Mouse (Mus musculus) liver, embryonic 16.5 days (tissue): ENCODE data around the gene Spata33. TPM values are rescaled to one million over a fixed set of nuclear protein-coding genes. Genes with fewer than 3 reads are reported as not detected.

ENCODE experiments used
- ATAC-seq: fragments of 200-750 bp; cut with Nextera tagmentation; 2 replicates; pipeline ENCODE4 v1.8.0; 2017; ENCODE audit warnings: low read depth, mild to moderate bottlenecking, moderate number of reproducible peaks, moderate library complexity
- H3K27ac ChIP-seq: fragments of 300-500 bp; sonication (generic); 2 replicates; pipeline ENCODE4 v1.5.1; 2014; ENCODE audit warnings: mild to moderate bottlenecking, low read length
- H3K27me3 ChIP-seq: fragments of 300-500 bp; sonication (generic); 2 replicates; pipeline ENCODE4 v1.6.1; 2014; ENCODE audit warnings: low read depth, low read length, mixed read lengths; ENCODE audit not compliant: control insufficient read depth, insufficient read depth
- H3K36me3 ChIP-seq: fragments of 300-500 bp; sonication (generic); 2 replicates; pipeline ENCODE4 v1.6.1; 2014; ENCODE audit warnings: mild to moderate bottlenecking; ENCODE audit not compliant: control insufficient read depth, insufficient read depth
- H3K4me1 ChIP-seq: fragments of 300-500 bp; sonication (generic); 2 replicates; pipeline ENCODE4 v1.6.1; 2014; ENCODE audit warnings: low read depth, low read length, mixed read lengths; ENCODE audit not compliant: control insufficient read depth
- H3K4me2 ChIP-seq: fragments of 300-500 bp; sonication (generic); 2 replicates; pipeline ENCODE4 v1.6.1; 2014; ENCODE audit warnings: low read depth, low read length, mixed read lengths
- H3K4me3 ChIP-seq: fragments of 300-500 bp; sonication (generic); 2 replicates; pipeline ENCODE4 v1.5.1; 2014; ENCODE audit warnings: low read depth, mild to moderate bottlenecking, low read length
- H3K9ac ChIP-seq: fragments of 300-500 bp; sonication (generic); 2 replicates; pipeline ENCODE4 v1.6.1; 2014; ENCODE audit warnings: low read depth, low read length
- H3K9me3 ChIP-seq: fragments of 300-500 bp; sonication (generic); replicated peaks from 2 replicates; pipeline ENCODE4 v1.6.1; 2016; ENCODE audit warnings: low read length; ENCODE audit not compliant: control insufficient read depth
- WGBS: fragments of 180-500 bp; shearing (Covaris S2); extraction: QIAGEN DNeasy Blood & Tissue Kit; methylation state at CpG from one replicate; pipeline ENCODE4 v1.1.7; 2014; ENCODE audit not compliant: insufficient replicate concordance; 5-methylcytosine and 5-hydroxymethylcytosine counted together
- polyA plus RNA-seq: library from polyadenylated mRNA; unstranded; fragments of >200 nt; fragmentation: Nextera tagmentation; extraction: Ambion mirVana; gene quantifications from 2 replicates; pipeline ENCODE4 v1.2.1, GENCODE M21; 2015

Gene Spata33
- 0.14 and 0.21 TPM in 2 replicates for polyA plus RNA-seq

- Histone ChIP-seq H3K36me3 (peaks cover 17% of the 10 kb centered on the region), H3K9ac (peak within 1 kb of the TSS; percentile 87), H3K4me3 (peak within 1 kb of the TSS; percentile 77), H3K4me2 (peak within 1 kb of the TSS; percentile 98), H3K4me1 (peaks cover 20% of the 10 kb centered on the region), H3K9me3 (no peaks in the 10 kb centered on the region), H3K27me3 (peaks cover 5% of the 10 kb centered on the region; the same call in 1 of the 2 replicates), H3K27ac (peak within 1 kb of the TSS; percentile 59)
- peak; percentile 93 for ATAC-seq
- WGBS, result under 1% methylated on average over 76 of the region's 76 CpGs
Observed at GRCm38 (mm10) chr8:123212321-123213117, at the start of gene Spata33, which contains the start of gene Chmp1a. TSS of gene Spata33 (plus strand) at chr8:123212832. TSS of gene Chmp1a (minus strand) at chr8:123212763.

GRCm38 (mm10) chr8:123181391-123181790 lies 31.2 kb upstream of the Spata33 start:
- WGBS, result 52% methylated on average over 3 of the region's 3 CpGs
- Histone ChIP-seq H3K4me3 (no peak overlapping the region), H3K9me3 (peaks cover 2% of the 10 kb centered on the region; the same call in 1 of the 2 replicates), H3K27me3 (no peaks in the 10 kb centered on the region), H3K27ac (peak overlapping the region; percentile 43; the same call in 1 of the 2 replicates), H3K9ac (no peak overlapping the region), H3K36me3 (no peaks in the 10 kb centered on the region), H3K4me2 (no peak overlapping the region), H3K4me1 (no peaks in the 10 kb centered on the region)
- ATAC-seq, result peak; percentile 71

DNA sequence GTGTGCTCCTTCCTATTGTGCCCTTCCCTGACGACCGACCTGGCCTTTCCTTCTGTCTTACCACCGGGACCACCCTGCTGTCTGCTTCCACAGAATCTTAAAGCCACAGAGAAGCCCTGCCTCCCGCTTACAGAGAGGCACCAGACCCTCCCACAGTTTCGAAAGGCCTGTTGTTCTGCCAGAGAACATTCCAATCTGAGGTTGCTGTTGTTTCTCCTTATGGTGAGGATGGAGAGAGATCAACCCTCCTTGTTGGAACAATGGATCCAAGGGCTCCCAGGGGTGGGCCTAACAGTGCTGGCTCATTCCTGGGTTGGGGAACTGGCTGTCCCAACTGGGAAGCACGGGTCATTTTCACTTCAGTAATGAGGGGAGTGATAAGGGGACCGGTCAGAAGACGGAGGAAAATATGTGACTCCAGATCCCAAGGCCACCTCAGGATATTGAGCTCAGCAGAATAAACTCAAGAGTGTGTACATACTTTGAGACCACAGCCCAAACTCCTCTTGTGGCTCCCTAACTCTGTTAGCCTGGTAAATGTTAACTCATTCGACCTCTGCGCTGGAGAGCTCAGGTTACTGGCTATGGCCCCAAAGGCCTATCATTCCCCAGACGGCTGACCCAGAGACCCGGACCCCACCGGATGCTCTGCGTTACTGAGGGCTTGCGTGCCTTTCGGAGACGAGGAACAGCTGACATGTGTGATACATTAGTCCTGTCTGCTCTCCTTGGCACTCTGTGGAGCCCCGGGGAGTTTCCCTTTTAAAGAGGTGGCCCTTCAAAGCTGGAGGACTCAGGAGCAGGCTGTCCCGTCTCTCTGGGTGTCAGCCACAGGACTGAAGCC lies 26.8 kb upstream of the Spata33 start, which contains the start of gene Dpep1:
Gene Dpep1 (plus strand): TSS at position 677 of the 844 bp plus-strand sequence.
- no peak for ATAC-seq
- 50% methylated on average over 19 of the region's 19 CpGs for WGBS
- no peaks in the 10 kb centered on the region for H3K36me3 ChIP-seq
- H3K4me2 ChIP-seq, result no peak within 1 kb of the TSS
- no peak within 1 kb of the TSS for H3K9ac ChIP-seq
- no peaks in the 10 kb centered on the region for H3K9me3 ChIP-seq
- no peaks in the 10 kb centered on the region for H3K27me3 ChIP-seq
- H3K27ac ChIP-seq, result no peak within 1 kb of the TSS
- H3K4me1 ChIP-seq, result peaks cover 10% of the 10 kb centered on the region
- H3K4me3 ChIP-seq, result no peak within 1 kb of the TSS

GRCm38 (mm10) chr8:123188006-123188405 lies 24.6 kb upstream of the Spata33 start:
- H3K36me3 ChIP-seq, result no peaks in the 10 kb centered on the region
- H3K27me3 ChIP-seq, result no peaks in the 10 kb centered on the region
- no peaks in the 10 kb centered on the region for H3K9me3 ChIP-seq
- H3K4me2 ChIP-seq, result no peak overlapping the region
- no peak overlapping the region for H3K9ac ChIP-seq
- 67% methylated on average over 2 of the region's 2 CpGs for WGBS
- ATAC-seq, result no peak
- peaks cover 10% of the 10 kb centered on the region for H3K4me1 ChIP-seq
- H3K27ac ChIP-seq, result no peak overlapping the region
- no peak overlapping the region for H3K4me3 ChIP-seq

GRCm38 (mm10) chr8:123188841-123189240 lies 23.8 kb upstream of the Spata33 start:
- H3K4me1 ChIP-seq, result peaks cover 10% of the 10 kb centered on the region
- no peak overlapping the region for H3K4me2 ChIP-seq
- H3K36me3 ChIP-seq, result no peaks in the 10 kb centered on the region
- H3K27ac ChIP-seq, result no peak overlapping the region
- H3K9me3 ChIP-seq, result no peaks in the 10 kb centered on the region
- no peak overlapping the region for H3K4me3 ChIP-seq
- no peak for ATAC-seq
- no peak overlapping the region for H3K9ac ChIP-seq
- no peaks in the 10 kb centered on the region for H3K27me3 ChIP-seq
- WGBS, result 44% methylated on average over 7 of the region's 7 CpGs

GRCm38 (mm10) chr8:123190678-123191077 lies 22.0 kb upstream of the Spata33 start:
- Histone ChIP-seq H3K36me3 (no peaks in the 10 kb centered on the region), H3K27me3 (no peaks in the 10 kb centered on the region), H3K9me3 (no peaks in the 10 kb centered on the region), H3K4me2 (no peak overlapping the region), H3K27ac (no peak overlapping the region), H3K4me1 (peaks cover 10% of the 10 kb centered on the region), H3K9ac (no peak overlapping the region), H3K4me3 (no peak overlapping the region)
- ATAC-seq, result peak; percentile 45; the same call in 1 of the 2 replicates
- WGBS, result 3% methylated on average over 9 of the region's 9 CpGs

GRCm38 (mm10) chr8:123191908-123192307 lies 20.7 kb upstream of the Spata33 start:
- Histone ChIP-seq H3K9me3 (no peaks in the 10 kb centered on the region), H3K4me1 (peaks cover 10% of the 10 kb centered on the region), H3K4me3 (no peak overlapping the region), H3K27me3 (no peaks in the 10 kb centered on the region), H3K36me3 (no peaks in the 10 kb centered on the region), H3K9ac (no peak overlapping the region), H3K4me2 (no peak overlapping the region), H3K27ac (no peak overlapping the region)
- no peak for ATAC-seq
- 49% methylated on average over 8 of the region's 8 CpGs for WGBS

- no peak for ATAC-seq
- Histone ChIP-seq H3K27me3 (no peaks in the 10 kb centered on the region), H3K4me2 (no peak overlapping the region), H3K9ac (no peak overlapping the region), H3K36me3 (no peaks in the 10 kb centered on the region), H3K4me1 (peaks cover 13% of the 10 kb centered on the region), H3K9me3 (no peaks in the 10 kb centered on the region), H3K4me3 (no peak overlapping the region), H3K27ac (no peak overlapping the region)
- WGBS, result 80% methylated on average over 9 of the region's 9 CpGs
Observed at GRCm38 (mm10) chr8:123193771-123194170, 18.9 kb upstream of the Spata33 start.
